Mouse (Mus musculus) limb, embryonic 10.5 days (tissue): Measurements from ENCODE around the gene Utrn. TPM values are rescaled to one million over a fixed set of nuclear protein-coding genes. Genes with fewer than 3 reads are reported as not detected.

Experiments
- DNase-seq: peaks from one replicate; pipeline ENCODE4 v3.0.0-alpha.2; 2017; ENCODE audit warnings: low spot score
- H3K27ac ChIP-seq: fragments of 300-500 bp; sonication (generic); 2 replicates; pipeline ENCODE4 v1.5.1; 2016; ENCODE audit warnings: mild to moderate bottlenecking
- H3K27me3 ChIP-seq: fragments of 300-500 bp; sonication (generic); 2 replicates; pipeline ENCODE4 v1.6.1; 2016; ENCODE audit warnings: low read depth, mild to moderate bottlenecking; ENCODE audit not compliant: poor library complexity, severe bottlenecking
- H3K36me3 ChIP-seq: fragments of 300-500 bp; sonication (generic); 2 replicates; pipeline ENCODE4 v1.6.1; 2016; ENCODE audit warnings: mild to moderate bottlenecking, moderate library complexity
- H3K4me1 ChIP-seq: fragments of 300-500 bp; sonication (generic); 2 replicates; pipeline ENCODE4 v1.6.1; 2016
- H3K4me3 ChIP-seq: fragments of 300-500 bp; sonication (generic); 2 replicates; pipeline ENCODE4 v1.5.1; 2016; ENCODE audit warnings: mild to moderate bottlenecking, moderate library complexity
- H3K9me3 ChIP-seq: fragments of 300-500 bp; sonication (generic); replicated peaks from 2 replicates; pipeline ENCODE4 v1.6.1; 2016; ENCODE audit warnings: mild to moderate bottlenecking
- WGBS: fragments of 180-500 bp; shearing (Covaris S2); methylation state at CpG from one replicate; pipeline ENCODE4 v1.1.7; 2016; 5-methylcytosine and 5-hydroxymethylcytosine counted together
- polyA plus RNA-seq: library from polyadenylated mRNA; unstranded; fragments of >200 nt; fragmentation: Nextera tagmentation; extraction: Ambion mirVana; gene quantifications from 2 replicates; pipeline ENCODE4 v1.2.1, GENCODE M21; 2016

Gene Utrn
- polyA plus RNA-seq, 1 experiment from 2014 or later, result 49.0 TPM

GRCm38 (mm10) chr10:12662035-12662434 lies 207.1 kb downstream of the Utrn start:
- 0 out of 2 replicates have a peak, but pooled peaks cover 5% of the 10 kb centered on the region for H3K9me3 ChIP-seq
- DNase-seq, result no peak
- H3K36me3 ChIP-seq, result peaks cover 43% of the 10 kb centered on the region
- H3K4me3 ChIP-seq, result no peak overlapping the region
- H3K4me1 ChIP-seq, result no peaks in the 10 kb centered on the region
- no peak overlapping the region for H3K27ac ChIP-seq
- H3K27me3 ChIP-seq, result no peaks in the 10 kb centered on the region
- 91% methylated on average over 4 of the region's 4 CpGs for WGBS

GRCm38 (mm10) chr10:12658023-12658744 lies 211.0 kb downstream of the Utrn start:
- H3K27me3 ChIP-seq, result no peaks in the 10 kb centered on the region
- WGBS, result 78% methylated on average over 8 of the region's 8 CpGs
- no peak overlapping the region for H3K27ac ChIP-seq
- H3K4me3 ChIP-seq, result no peak overlapping the region
- H3K4me1 ChIP-seq, result no peaks in the 10 kb centered on the region
- no peak for DNase-seq
- peaks cover 20% of the 10 kb centered on the region for H3K36me3 ChIP-seq
- 0 out of 2 replicates have a peak, but pooled peaks cover 5% of the 10 kb centered on the region for H3K9me3 ChIP-seq

DNA sequence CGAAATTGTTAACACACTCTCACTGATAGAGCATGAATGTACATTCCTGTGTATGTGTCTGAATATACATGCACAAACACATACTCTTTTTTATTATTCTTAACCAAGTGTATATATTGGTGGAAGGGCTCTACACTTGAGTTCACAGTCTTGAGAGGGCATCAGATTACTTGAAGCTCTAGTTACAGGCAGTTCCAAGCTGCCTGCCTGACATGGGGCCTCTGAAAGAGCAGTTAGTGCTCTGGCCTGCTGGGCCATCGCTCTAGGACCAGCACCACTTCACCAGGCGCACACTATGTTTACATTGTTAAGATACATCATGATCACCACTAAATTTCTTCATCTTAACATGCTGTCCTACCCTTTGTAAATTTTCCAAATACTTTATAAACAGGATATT lies 216.2 kb downstream of the Utrn start:
- WGBS, result 79% methylated on average over 3 of the region's 3 CpGs
- no peak for DNase-seq

DNA sequence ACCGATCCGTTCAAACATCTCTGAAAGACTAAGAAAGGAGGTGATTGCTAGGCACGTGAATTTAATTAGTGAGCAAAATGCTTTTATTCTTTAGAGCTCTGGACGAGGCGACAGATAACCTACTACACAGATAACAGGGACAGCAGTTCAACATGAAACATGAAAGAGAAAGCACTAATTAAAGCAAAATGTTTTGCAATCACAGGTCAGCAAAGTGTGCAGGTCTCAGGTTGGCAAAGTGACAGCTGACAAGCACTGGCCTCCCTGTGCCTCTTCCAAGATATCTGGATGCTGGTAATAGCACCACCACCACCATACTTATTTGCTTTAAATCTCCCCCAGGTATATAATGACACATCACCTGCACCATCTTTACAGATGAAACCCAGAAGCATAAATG lies 223.0 kb downstream of the Utrn start:
- no peaks in the 10 kb centered on the region for H3K27me3 ChIP-seq
- 50% methylated on average over 5 of the region's 5 CpGs for WGBS
- no peaks in the 10 kb centered on the region for H3K4me1 ChIP-seq
- H3K4me3 ChIP-seq, result no peak overlapping the region
- no peak for DNase-seq
- H3K36me3 ChIP-seq, result peaks cover 8% of the 10 kb centered on the region; the same call in 1 of the 2 replicates
- H3K27ac ChIP-seq, result no peak overlapping the region
- no peaks in the 10 kb centered on the region for H3K9me3 ChIP-seq

More for the DNA sequence above, 216.2 kb downstream of the Utrn start:
- Histone ChIP-seq H3K9me3 (no peaks in the 10 kb centered on the region), H3K4me1 (no peaks in the 10 kb centered on the region), H3K4me3 (no peak overlapping the region), H3K27ac (no peak overlapping the region), H3K36me3 (peaks cover 12% of the 10 kb centered on the region; the same call in 1 of the 2 replicates), H3K27me3 (no peaks in the 10 kb centered on the region)

GRCm38 (mm10) chr10:12643336-12643735 lies 225.8 kb downstream of the Utrn start:
- H3K9me3 ChIP-seq, result no peaks in the 10 kb centered on the region
- no peak overlapping the region for H3K4me3 ChIP-seq
- H3K27ac ChIP-seq, result no peak overlapping the region
- no peak for DNase-seq
- no peaks in the 10 kb centered on the region for H3K27me3 ChIP-seq
- H3K36me3 ChIP-seq, result peaks cover 5% of the 10 kb centered on the region; the same call in 1 of the 2 replicates
- H3K4me1 ChIP-seq, result no peaks in the 10 kb centered on the region
- 80% methylated on average over 8 of the region's 8 CpGs for WGBS

DNA sequence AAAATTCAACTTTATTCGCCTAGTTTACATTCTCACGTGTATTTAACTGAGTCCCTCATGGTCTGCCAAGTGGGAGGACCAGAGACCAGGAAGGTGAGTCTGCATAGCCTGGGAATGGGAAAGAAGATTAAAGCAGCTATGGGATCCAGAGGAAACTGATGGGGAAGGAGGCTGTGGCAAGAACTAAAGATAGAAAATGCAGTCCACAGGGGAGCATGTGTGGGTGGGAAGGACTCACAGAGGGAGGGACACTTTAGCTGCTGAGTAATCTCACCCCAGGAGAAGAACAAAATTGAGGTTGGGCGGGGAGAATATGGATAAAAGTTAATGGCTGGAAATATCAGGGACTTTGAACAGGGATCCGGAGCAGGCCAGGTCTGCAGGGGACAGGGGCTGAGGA lies 229.5 kb downstream of the Utrn start:
- Histone ChIP-seq H3K4me1 (no peaks in the 10 kb centered on the region), H3K36me3 (peaks cover 15% of the 10 kb centered on the region), H3K9me3 (no peaks in the 10 kb centered on the region), H3K27me3 (no peaks in the 10 kb centered on the region), H3K4me3 (no peak overlapping the region), H3K27ac (no peak overlapping the region)
- 80% methylated on average over 4 of the region's 4 CpGs for WGBS
- no peak for DNase-seq

- H3K27ac ChIP-seq, result no peak overlapping the region
- no peak overlapping the region for H3K4me3 ChIP-seq
- no peak for DNase-seq
- 93% methylated on average over 4 of the region's 4 CpGs for WGBS
- H3K27me3 ChIP-seq, result no peaks in the 10 kb centered on the region
- peaks cover 13% of the 10 kb centered on the region for H3K36me3 ChIP-seq
- H3K9me3 ChIP-seq, result no peaks in the 10 kb centered on the region
- no peaks in the 10 kb centered on the region for H3K4me1 ChIP-seq
These were observed 235.2 kb downstream of the Utrn start for GRCm38 (mm10) chr10:12633965-12634364.

DNA sequence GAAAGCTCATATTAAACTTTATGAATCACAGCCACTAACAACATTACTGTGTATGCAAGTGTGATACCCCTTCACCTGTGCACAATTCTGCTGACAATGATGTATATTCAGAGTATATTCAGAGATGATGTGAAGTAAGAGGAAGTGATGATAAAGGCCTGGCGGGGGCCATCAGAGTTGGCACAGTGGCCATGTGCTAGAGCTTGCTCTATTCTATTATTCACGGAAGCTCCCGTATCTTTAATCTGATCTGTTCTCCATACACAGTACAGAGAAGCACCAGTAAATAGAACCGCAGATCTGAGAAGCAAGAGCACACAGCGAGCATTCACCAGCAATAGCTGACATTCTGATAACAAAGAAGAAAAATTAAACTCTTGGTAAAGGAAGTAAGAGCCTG lies 238.2 kb downstream of the Utrn start:
- Histone ChIP-seq H3K36me3 (peaks cover 9% of the 10 kb centered on the region; the same call in 1 of the 2 replicates), H3K4me1 (no peaks in the 10 kb centered on the region), H3K9me3 (no peaks in the 10 kb centered on the region), H3K4me3 (no peak overlapping the region), H3K27ac (no peak overlapping the region), H3K27me3 (no peaks in the 10 kb centered on the region)
- WGBS, result 96% methylated on average over 5 of the region's 5 CpGs
- DNase-seq, result no peak

GRCm38 (mm10) chr10:12618397-12618796 lies 250.8 kb downstream of the Utrn start:
- H3K9me3 ChIP-seq, result no peaks in the 10 kb centered on the region
- peaks cover 14% of the 10 kb centered on the region for H3K4me1 ChIP-seq
- H3K27me3 ChIP-seq, result no peaks in the 10 kb centered on the region
- H3K27ac ChIP-seq, result no peak overlapping the region
- WGBS, result 85% methylated on average over 3 of the region's 3 CpGs
- H3K4me3 ChIP-seq, result no peak overlapping the region
- H3K36me3 ChIP-seq, result no peaks in the 10 kb centered on the region
- DNase-seq, result no peak

DNA sequence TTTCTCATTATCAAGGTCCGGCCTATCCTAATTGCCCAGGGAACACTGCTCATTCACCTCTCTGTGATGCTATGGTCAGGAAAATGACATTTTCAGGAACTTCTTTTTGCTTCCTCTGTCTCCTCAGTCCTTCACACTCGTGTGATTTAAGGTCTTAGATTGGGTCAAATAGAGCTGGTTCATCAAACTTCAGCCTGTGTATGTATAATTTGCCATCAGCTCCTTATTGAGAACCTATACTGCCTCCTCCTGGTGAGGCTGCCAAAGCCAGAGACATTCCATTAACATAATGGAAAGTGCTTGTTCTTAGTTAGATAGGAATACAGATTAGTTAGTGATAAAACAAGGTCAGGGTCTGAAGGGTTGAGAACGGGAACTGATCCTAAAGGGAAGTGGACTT lies 253.4 kb downstream of the Utrn start:
- no peaks in the 10 kb centered on the region for H3K36me3 ChIP-seq
- peak; percentile 40 for DNase-seq
- H3K27me3 ChIP-seq, result no peaks in the 10 kb centered on the region
- no peak overlapping the region for H3K27ac ChIP-seq
- no peak overlapping the region for H3K4me3 ChIP-seq
- 12% methylated on average over 3 of the region's 3 CpGs for WGBS
- H3K4me1 ChIP-seq, result peaks cover 14% of the 10 kb centered on the region
- H3K9me3 ChIP-seq, result no peaks in the 10 kb centered on the region

DNA sequence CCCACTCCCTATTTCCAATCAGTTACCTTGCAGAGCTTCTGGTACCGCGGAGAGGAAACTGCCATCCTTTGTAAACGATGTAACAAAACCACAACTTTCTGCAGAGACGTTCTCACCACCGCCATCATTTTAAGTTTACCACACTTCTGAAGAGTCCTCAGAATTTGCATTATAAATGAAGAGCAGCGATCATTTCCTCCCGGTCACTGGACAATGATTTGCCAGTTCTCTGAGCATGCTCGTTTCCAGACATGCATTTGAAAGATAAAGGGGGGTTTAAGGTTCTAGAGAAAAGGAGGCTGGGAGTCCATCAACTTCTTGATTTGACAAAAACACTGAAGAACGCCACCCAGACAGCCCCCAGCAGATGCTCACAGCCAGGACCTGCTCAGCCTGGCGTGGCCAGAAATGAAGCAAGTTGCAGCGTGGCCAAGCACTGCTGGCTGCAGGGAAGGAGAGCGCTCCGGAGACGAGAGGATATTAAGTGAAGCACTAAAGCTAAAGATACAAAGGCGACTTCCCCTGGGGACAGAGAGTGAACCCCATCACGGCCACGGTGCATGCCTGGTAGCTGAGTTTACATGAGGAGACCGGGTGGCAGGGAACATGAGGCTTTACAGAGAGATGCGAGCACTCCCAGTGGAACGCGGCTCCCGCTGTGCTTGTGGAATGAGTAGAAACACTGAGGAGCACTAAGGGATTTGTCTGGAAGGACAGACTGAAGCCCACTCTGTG lies 254.5 kb downstream of the Utrn start:
- Histone ChIP-seq H3K9me3 (no peaks in the 10 kb centered on the region), H3K4me3 (peak overlapping the region; percentile 46), H3K4me1 (peaks cover 14% of the 10 kb centered on the region), H3K27me3 (no peaks in the 10 kb centered on the region), H3K36me3 (no peaks in the 10 kb centered on the region), H3K27ac (peak overlapping the region; percentile 72)
- peak; percentile 51 for DNase-seq
- WGBS, result 4% methylated on average over 22 of the region's 22 CpGs

DNA sequence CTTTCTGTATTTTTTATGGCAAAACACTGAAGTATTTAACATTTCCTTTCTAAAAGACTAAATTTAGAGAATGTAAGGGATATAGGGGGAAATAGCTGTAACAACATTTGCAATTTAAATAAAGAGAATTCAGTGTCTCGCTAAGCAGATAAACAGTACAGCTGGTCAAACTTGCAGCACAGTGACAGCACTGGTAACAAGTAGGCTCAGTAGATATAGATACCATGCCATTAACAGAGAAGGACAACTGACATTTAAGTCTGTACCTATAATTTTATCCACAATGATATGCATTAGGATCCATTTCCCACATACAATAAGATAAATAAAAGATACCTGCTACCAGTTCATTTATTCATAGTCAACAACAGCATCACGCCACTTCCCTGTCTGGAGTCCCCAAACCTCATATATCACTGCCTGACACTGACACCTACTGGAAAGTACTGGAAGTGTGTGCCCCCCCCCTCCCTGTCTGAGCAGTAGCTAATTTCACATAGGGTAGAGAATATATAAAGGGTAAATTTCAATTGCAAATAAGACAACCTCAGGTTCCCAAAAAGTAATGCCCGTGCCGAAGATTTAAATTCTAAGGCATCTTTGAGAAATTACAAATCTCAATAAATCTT lies 256.8 kb downstream of the Utrn start:
- peak; percentile 65 for DNase-seq
- H3K4me3 ChIP-seq, result no peak overlapping the region
- no peaks in the 10 kb centered on the region for H3K27me3 ChIP-seq
- no peaks in the 10 kb centered on the region for H3K9me3 ChIP-seq
- H3K4me1 ChIP-seq, result peaks cover 14% of the 10 kb centered on the region
- 41% methylated on average over 4 of the region's 4 CpGs for WGBS
- no peaks in the 10 kb centered on the region for H3K36me3 ChIP-seq
- H3K27ac ChIP-seq, result no peak overlapping the region

GRCm38 (mm10) chr10:12609896-12610295 lies 259.3 kb downstream of the Utrn start:
- no peak overlapping the region for H3K4me3 ChIP-seq
- peaks cover 5% of the 10 kb centered on the region for H3K4me1 ChIP-seq
- no peaks in the 10 kb centered on the region for H3K27me3 ChIP-seq
- no peaks in the 10 kb centered on the region for H3K9me3 ChIP-seq
- H3K27ac ChIP-seq, result no peak overlapping the region
- no peaks in the 10 kb centered on the region for H3K36me3 ChIP-seq
- 85% methylated on average over 7 of the region's 7 CpGs for WGBS
- DNase-seq, result no peak
